Comparison of ENCODE assay signal across 1 mouse cellular context in the genomic region with DNA sequence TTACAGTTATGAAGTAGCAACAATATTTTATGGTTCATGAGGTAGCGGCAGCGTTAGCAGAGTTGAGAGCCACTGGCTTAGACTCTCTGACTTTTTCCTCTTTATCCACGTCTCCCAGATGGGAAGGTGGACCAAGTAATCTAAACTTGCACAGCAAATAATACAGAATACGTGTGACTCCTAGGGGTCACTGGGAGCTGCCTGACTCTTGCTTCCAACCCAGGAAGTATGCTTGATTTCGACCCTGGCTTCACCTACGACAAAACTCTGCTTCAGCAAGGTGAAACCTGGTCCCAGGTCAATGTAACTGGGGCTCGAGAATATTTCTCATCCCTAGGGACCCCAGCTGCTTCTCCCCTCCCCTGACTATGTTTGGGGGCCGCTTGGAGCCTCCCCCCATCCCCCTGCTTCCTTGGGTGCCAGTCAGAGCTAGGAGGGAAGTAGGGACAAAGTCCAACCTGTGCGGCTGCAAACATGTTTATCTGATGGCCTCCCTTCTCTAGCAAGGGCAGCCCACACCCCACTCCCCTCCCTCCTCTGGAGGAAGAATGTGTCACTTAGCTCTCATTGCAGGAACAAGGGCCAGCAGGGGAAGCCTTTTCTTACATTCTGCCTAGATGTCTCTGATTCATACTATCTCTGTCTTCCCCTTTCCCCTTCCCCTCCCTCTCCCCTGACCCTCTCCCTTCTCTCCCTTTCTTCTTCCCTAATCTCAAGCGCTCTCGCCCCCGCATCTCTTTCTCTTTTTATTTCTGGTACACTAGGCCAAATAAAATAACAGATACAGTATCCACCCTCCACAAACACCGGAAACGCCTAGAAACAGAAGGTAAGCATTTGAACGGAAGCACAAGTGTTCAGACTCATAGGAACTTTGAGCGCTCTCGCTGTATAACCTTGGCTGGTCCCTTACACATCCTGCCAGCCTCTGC.
TF ChIP-seq lines count a peak whose summit lies in the region.

No protein-coding gene starts in this region.

TF ChIP-seq in MEL, 35 proteins besides CTCF, POLR2A, EP300 and RAD21:
- TF ChIP-seq E2F4 (IDR thresholded peaks at IDR 0.05; ENCODE audit: borderline replicate concordance, low read depth, low read length), result no peak
- TF ChIP-seq BHLHE40 (IDR thresholded peaks at IDR 0.05; ENCODE audit: borderline replicate concordance, low read depth, low read length), result no peak
- TF ChIP-seq ELF1 (IDR thresholded peaks at IDR 0.05; ENCODE audit: low read depth, low read length), result peak; percentile 48; the same call in 1 of the 2 replicates
- peak; percentile 65 for TF ChIP-seq GATA1 (IDR thresholded peaks at IDR 0.05; ENCODE audit: low read depth, low read length)
- TF ChIP-seq HCFC1 (IDR thresholded peaks at IDR 0.05; ENCODE audit: low read depth, low read length), result no peak
- no peak for TF ChIP-seq MXI1 (IDR thresholded peaks at IDR 0.05; ENCODE audit: low read depth, low read length)
- TF ChIP-seq USF1 (IDR thresholded peaks at IDR 0.05; ENCODE audit: low read depth, low read length), result no peak
- TF ChIP-seq CHD1 (IDR thresholded peaks at IDR 0.05; ENCODE audit: low read depth, low read length), result no peak
- TF ChIP-seq SMC3 (IDR thresholded peaks at IDR 0.05; ENCODE audit: low read depth, low read length), result no peak
- TF ChIP-seq MYC (IDR thresholded peaks at IDR 0.05; ENCODE audit: low read depth, low read length), result no peak
- peak; percentile 65; the same call in 1 of the 2 replicates for TF ChIP-seq RCOR1 (IDR thresholded peaks at IDR 0.05; ENCODE audit: low read depth, low read length)
- TF ChIP-seq NRF1 (IDR thresholded peaks at IDR 0.05; ENCODE audit: insufficient read depth, low read depth, low read length, poor library complexity, severe bottlenecking), result no peak
- TF ChIP-seq TAL1 (IDR thresholded peaks at IDR 0.05; ENCODE audit: low read length), result no peak
- TF ChIP-seq JUND (IDR thresholded peaks at IDR 0.05; ENCODE audit: low read depth, low read length), result no peak
- no peak for TF ChIP-seq MYB (IDR thresholded peaks at IDR 0.05; ENCODE audit: low read depth, low read length)
- no peak for TF ChIP-seq USF2 (IDR thresholded peaks at IDR 0.05; ENCODE audit: borderline replicate concordance in 1 of 2, insufficient read depth in 1 of 2, low read depth in 1 of 2, low read length in 2 of 2)
- TF ChIP-seq ZMIZ1 (IDR thresholded peaks at IDR 0.05; ENCODE audit: low read depth, low read length), result no peak
- no peak for TF ChIP-seq POLR2AphosphoS2 (IDR thresholded peaks at IDR 0.05; ENCODE audit: low read length)
- TF ChIP-seq MAFK (IDR thresholded peaks at IDR 0.05; ENCODE audit: borderline replicate concordance, low read depth, low read length), result no peak
- no peak for TF ChIP-seq ZC3H11A (IDR thresholded peaks at IDR 0.05; ENCODE audit: low read depth, low read length)
- TF ChIP-seq MAX (IDR thresholded peaks at IDR 0.05; ENCODE audit: low read length), result 0 out of 2 replicates have a peak, but pooled peaks have one; percentile 31
- peak; percentile 52; the same call in 1 of the 2 replicates for TF ChIP-seq SIN3A (IDR thresholded peaks at IDR 0.05; ENCODE audit: low read length)
- peak; percentile 89 for TF ChIP-seq TBP (IDR thresholded peaks at IDR 0.05; ENCODE audit: low read depth, low read length)
- TF ChIP-seq ETS1 (IDR thresholded peaks at IDR 0.05; ENCODE audit: low read depth, low read length), result peak; percentile 58
- no peak for TF ChIP-seq ZNF384 (IDR thresholded peaks at IDR 0.05; ENCODE audit: low read depth, low read length)
- peak; percentile 39 for TF ChIP-seq TCF12 (IDR thresholded peaks at IDR 0.05; ENCODE audit: low read depth, low read length)
- peak; percentile 82; the same call in 1 of the 2 replicates for TF ChIP-seq MEF2A (IDR thresholded peaks at IDR 0.05; ENCODE audit: extremely low read depth, insufficient replicate concordance, low read depth, low read length, poor library complexity, severe bottlenecking)
- no peak for TF ChIP-seq NELFE (IDR thresholded peaks at IDR 0.05; ENCODE audit: low read depth, low read length)
- no peak for TF ChIP-seq KAT2A (conservative IDR thresholded peaks at IDR 0.05; ENCODE audit: low read depth, low read length)
- TF ChIP-seq CHD2 (IDR thresholded peaks at IDR 0.05; ENCODE audit: low read length), result no peak
- TF ChIP-seq MAZ (IDR thresholded peaks at IDR 0.05; ENCODE audit: low read depth, low read length), result no peak; the same call in 1 of the 2 replicates
- no peak for TF ChIP-seq GABPA (IDR thresholded peaks at IDR 0.05; ENCODE audit: low read depth, low read length)
- TF ChIP-seq POLR2AphosphoS5 (IDR thresholded peaks at IDR 0.05; ENCODE audit: borderline replicate concordance, low read depth, low read length), result no peak
- no peak for TF ChIP-seq UBTF (IDR thresholded peaks at IDR 0.05; ENCODE audit: borderline replicate concordance, insufficient read depth, low read depth, low read length)
- no peak for TF ChIP-seq ZKSCAN1 (IDR thresholded peaks at IDR 0.05; ENCODE audit: low read depth, low read length)
